Mouse (Mus musculus) brain, embryonic 14.5 days (tissue): ENCODE data around the gene Gm45711.

ENCODE experiments used
- CTCF ChIP-seq: fragments of 200-500 bp; IDR thresholded peaks from 2 replicates; pipeline ENCODE4 v1.5.1; 2012; ENCODE audit warnings: inconsistent platforms, mild to moderate bottlenecking, moderate library complexity, borderline replicate concordance; ENCODE audit not compliant: insufficient read depth, insufficient read length; ENCODE audit errors: extremely low read depth
- POLR2A ChIP-seq: fragments of 200-500 bp; IDR thresholded peaks from 2 replicates; pipeline ENCODE4 v1.6.1; 2012; ENCODE audit warnings: mild to moderate bottlenecking, inconsistent platforms, borderline replicate concordance; ENCODE audit not compliant: poor library complexity, insufficient read depth, insufficient read length, severe bottlenecking; ENCODE audit errors: extremely low read depth

GRCm38 (mm10) chr8:104340233-104341105 is 30.6 kb upstream of the Gm45711 start:
- TF ChIP-seq CTCF (peak; percentile 63), POLR2A (peak; percentile 32; the same call in 1 of the 2 replicates)
